Mouse (Mus musculus) embryonic facial prominence, embryonic 11.5 days (tissue): ENCODE measurements around the gene Aacs. TPM values are rescaled to one million over a fixed set of nuclear protein-coding genes. Genes with fewer than 3 reads are reported as not detected.

Experiments
- ATAC-seq: fragments of 200-750 bp; cut with Nextera tagmentation; replicated peaks from 2 replicates; pipeline ENCODE4 v1.8.0; 2017; ENCODE audit warnings: low read depth; ENCODE audit not compliant: insufficient number of reproducible peaks, low FRiP score, low TSS enrichment
- DNase-seq: peaks from one replicate; pipeline ENCODE4 v3.0.0-alpha.2; 2015; ENCODE audit warnings: low spot score
- H3K27ac ChIP-seq: fragments of 300-500 bp; sonication (generic); replicated peaks from 2 replicates; pipeline ENCODE4 v1.5.1; 2014; ENCODE audit warnings: mild to moderate bottlenecking, low read depth, low read length, control low read depth
- H3K27me3 ChIP-seq: fragments of 300-500 bp; sonication (generic); 2 replicates; pipeline ENCODE4 v1.6.1; 2014; ENCODE audit warnings: mild to moderate bottlenecking, low read length, moderate library complexity, mixed read lengths; ENCODE audit not compliant: control insufficient read depth, insufficient read depth
- H3K36me3 ChIP-seq: fragments of 300-500 bp; sonication (generic); replicated peaks from 2 replicates; pipeline ENCODE4 v1.6.1; 2014; ENCODE audit warnings: low read depth, mild to moderate bottlenecking, low read length, moderate library complexity, mixed read lengths; ENCODE audit not compliant: control insufficient read depth, insufficient read depth
- H3K4me1 ChIP-seq: fragments of 300-500 bp; sonication (generic); 2 replicates; pipeline ENCODE4 v1.6.1; 2014; ENCODE audit warnings: low read length, mixed read lengths; ENCODE audit not compliant: control insufficient read depth, insufficient read depth
- H3K4me2 ChIP-seq: fragments of 300-500 bp; sonication (generic); 2 replicates; pipeline ENCODE4 v1.6.1; 2014; ENCODE audit warnings: low read depth, mild to moderate bottlenecking, control low read depth, low read length, moderate library complexity
- H3K4me3 ChIP-seq: fragments of 300-500 bp; sonication (generic); 2 replicates; pipeline ENCODE4 v1.5.1; 2014; ENCODE audit warnings: low read depth, low read length, control low read depth
- H3K9ac ChIP-seq: fragments of 300-500 bp; sonication (generic); replicated peaks from 2 replicates; pipeline ENCODE4 v1.6.1; 2014; ENCODE audit warnings: mild to moderate bottlenecking, control low read depth, low read length
- H3K9me3 ChIP-seq: fragments of 300-500 bp; sonication (generic); replicated peaks from 2 replicates; pipeline ENCODE4 v1.6.1; 2016; ENCODE audit warnings: mild to moderate bottlenecking, low read length, inconsistent platforms, mixed read lengths; ENCODE audit not compliant: control insufficient read depth
- WGBS: fragments of 180-500 bp; shearing (Covaris S2); extraction: QIAGEN DNeasy Blood & Tissue Kit; methylation state at CpG from one replicate; pipeline ENCODE4 v1.1.7; 2014; 5-methylcytosine and 5-hydroxymethylcytosine counted together
- polyA plus RNA-seq: library from polyadenylated mRNA; unstranded; fragments of >200 nt; fragmentation: Nextera tagmentation; extraction: Ambion mirVana; gene quantifications from 2 replicates; pipeline ENCODE4 v1.2.1, GENCODE M21; 2014

Gene Aacs
- polyA plus RNA-seq, 1 experiment from 2014 or later = 28.4 TPM

DNA sequence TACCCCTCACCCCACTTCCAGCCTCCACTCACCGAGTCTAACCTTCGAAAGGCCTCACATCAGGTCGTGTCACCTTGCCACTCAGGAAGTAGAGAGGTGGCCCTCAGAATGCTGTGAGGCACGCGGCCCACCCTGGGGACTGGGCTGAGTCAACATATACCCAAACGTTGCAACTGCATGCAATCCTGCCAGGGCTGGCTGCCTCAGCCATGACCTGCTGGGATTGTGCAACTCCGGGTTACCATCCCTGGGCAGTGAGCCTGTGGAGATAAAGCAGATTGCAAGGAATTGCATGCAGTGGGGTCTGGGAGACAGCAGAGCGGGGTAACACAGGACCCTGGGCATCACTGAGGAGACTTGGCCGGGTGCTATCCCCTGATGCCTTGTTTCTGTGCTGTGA is 23.0 kb upstream of the Aacs start:
- ATAC-seq (no peak), DNase-seq (no peak)
- Histone ChIP-seq H3K9ac (no peak overlapping the region), H3K4me1 (no peaks in the 10 kb centered on the region), H3K4me3 (no peak overlapping the region), H3K27me3 (no peaks in the 10 kb centered on the region), H3K4me2 (no peak overlapping the region), H3K27ac (no peak overlapping the region), H3K9me3 (no peaks in the 10 kb centered on the region), H3K36me3 (0 out of 2 replicates have a peak, but pooled peaks cover 5% of the 10 kb centered on the region)
- 87% methylated on average over 9 of the region's 9 CpGs for WGBS

DNA sequence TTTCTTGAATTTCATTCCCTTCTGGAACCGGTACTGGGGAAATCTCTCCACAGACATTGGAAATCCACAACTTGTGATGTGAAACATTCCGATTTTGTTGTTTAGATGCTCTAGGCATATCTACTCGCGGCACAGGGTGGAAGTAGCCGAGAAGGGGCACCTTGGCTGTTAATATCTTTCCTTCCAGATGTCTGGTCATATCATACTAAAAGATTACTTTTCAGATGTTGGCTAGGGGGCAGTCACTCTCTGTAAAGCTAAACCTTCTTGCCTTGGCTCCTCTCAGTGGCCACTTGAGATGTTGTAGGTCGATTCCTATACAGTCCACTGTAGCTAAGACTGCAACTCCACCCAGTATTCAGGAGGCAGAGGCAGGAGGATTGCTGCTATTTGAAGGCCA is 19.5 kb upstream of the Aacs start:
- Histone ChIP-seq H3K9me3 (no peaks in the 10 kb centered on the region), H3K36me3 (0 out of 2 replicates have a peak, but pooled peaks cover 5% of the 10 kb centered on the region), H3K27ac (no peak overlapping the region), H3K27me3 (no peaks in the 10 kb centered on the region), H3K4me1 (no peaks in the 10 kb centered on the region), H3K4me3 (no peak overlapping the region), H3K4me2 (no peak overlapping the region), H3K9ac (no peak overlapping the region)
- WGBS = 89% methylated on average over 6 of the region's 6 CpGs
- ATAC-seq (no peak), DNase-seq (no peak)

DNA sequence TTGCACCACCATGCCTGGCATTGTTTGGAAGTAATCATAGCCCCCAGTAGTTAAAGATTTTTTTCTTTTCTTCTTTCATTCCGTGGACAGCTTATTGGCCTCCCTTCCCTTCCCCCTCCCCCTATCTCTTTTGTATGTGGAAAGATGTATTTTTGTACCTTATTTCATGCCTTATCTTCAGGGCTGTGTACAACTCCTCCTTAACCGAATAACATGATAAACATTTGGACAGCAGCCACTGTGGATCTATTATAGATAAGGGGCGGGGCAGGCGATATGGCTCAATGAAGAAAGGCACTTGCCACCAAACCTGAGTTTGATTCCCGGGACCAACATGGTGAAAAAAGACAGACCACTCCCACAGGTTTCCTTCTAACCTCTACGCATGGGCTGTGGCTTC is 18.1 kb upstream of the Aacs start:
- no peak for ATAC-seq
- H3K4me1 ChIP-seq = no peaks in the 10 kb centered on the region
- 89% methylated on average over 6 of the region's 6 CpGs for WGBS

DNA sequence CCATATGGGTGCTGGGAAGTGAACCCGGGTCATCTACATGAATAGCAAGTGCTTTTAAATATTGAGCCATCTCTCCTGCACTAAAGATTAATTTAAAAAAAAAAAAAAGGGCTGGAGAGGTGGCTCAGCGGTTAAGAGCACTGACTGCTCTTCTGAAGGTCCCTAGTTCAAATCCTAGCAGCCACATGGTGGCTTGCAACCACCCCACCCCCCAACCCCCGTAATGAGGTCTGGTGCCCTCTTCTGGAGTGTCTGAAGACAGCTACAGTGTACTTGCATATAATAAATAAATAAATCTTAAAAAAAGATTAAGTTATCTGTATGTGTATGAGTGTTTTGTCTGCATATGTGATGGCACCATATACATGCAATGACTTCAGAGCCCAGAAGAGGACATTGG is 15.0 kb upstream of the Aacs start:
- Histone ChIP-seq H3K4me1 (no peaks in the 10 kb centered on the region), H3K4me3 (no peak overlapping the region), H3K27me3 (no peaks in the 10 kb centered on the region), H3K27ac (no peak overlapping the region), H3K9me3 (no peaks in the 10 kb centered on the region), H3K36me3 (no peaks in the 10 kb centered on the region), H3K9ac (no peak overlapping the region), H3K4me2 (no peak overlapping the region)
- WGBS = 79% methylated on average over 3 of the region's 3 CpGs
- ATAC-seq = no peak
- no peak for DNase-seq

More for the DNA sequence above, 18.1 kb upstream of the Aacs start:
- H3K9me3 ChIP-seq = no peaks in the 10 kb centered on the region
- no peak overlapping the region for H3K9ac ChIP-seq
- H3K4me3 ChIP-seq = no peak overlapping the region
- no peaks in the 10 kb centered on the region for H3K27me3 ChIP-seq
- no peak overlapping the region for H3K27ac ChIP-seq
- H3K4me2 ChIP-seq = no peak overlapping the region
- no peak for DNase-seq
- 0 out of 2 replicates have a peak, but pooled peaks cover 5% of the 10 kb centered on the region for H3K36me3 ChIP-seq

DNA sequence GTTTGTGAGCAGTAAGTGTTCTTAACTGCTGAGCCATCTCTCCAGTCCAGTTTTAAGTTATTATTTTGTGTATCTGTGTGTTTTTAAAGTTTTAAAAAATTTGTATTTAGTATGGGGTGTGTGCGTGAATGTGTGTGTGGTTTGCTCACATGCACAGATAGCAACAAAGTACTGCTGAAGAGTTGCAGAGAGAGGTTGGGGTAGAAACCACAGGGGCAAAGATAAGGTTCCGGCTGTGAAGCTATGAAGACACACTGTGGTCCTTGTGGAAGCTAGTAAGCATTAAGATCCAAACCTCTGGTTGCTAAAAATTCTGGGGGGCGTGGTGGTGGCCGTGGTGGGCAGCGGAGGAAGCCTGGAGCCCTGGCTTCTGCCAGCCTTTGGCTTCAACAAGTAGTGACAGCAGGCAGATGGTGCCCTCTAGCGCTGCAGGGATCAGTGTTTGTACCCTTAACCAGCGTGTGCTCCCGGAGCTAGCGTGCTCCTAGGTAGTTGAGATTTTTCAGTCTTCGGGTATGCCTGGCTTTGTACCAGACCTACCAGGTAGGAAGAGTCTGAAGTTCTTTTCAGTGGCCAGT is 13.7 kb upstream of the Aacs start:
- WGBS = 62% methylated on average over 10 of the region's 10 CpGs
- no peak overlapping the region for H3K27ac ChIP-seq
- no peaks in the 10 kb centered on the region for H3K9me3 ChIP-seq
- H3K36me3 ChIP-seq = no peaks in the 10 kb centered on the region
- DNase-seq = peak; percentile 29
- H3K9ac ChIP-seq = no peak overlapping the region
- no peak overlapping the region for H3K4me2 ChIP-seq
- no peak for ATAC-seq
- H3K4me1 ChIP-seq = no peaks in the 10 kb centered on the region
- no peaks in the 10 kb centered on the region for H3K27me3 ChIP-seq
- no peak overlapping the region for H3K4me3 ChIP-seq

DNA sequence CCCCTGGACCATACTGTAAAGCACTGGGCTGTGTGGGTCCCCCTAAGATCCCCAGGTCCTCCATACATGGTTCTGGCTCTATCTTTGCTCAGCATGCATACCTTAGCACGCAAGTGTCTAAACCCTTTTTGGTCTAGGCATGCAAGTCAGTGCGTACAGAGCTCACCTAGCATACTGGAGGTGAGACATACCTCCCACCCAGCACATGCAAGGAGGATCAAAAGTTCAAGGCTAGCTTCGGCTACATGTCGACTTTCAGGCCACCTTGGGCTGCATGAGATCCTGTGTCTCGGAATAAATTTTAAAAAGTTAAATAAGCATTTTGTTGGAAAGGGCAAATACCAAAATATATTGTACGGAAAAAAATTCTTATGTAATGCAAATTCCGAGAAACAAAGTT is 10.4 kb upstream of the Aacs start:
- 41% methylated on average over 7 of the region's 7 CpGs for WGBS
- ATAC-seq (no peak), DNase-seq (no peak)
- Histone ChIP-seq H3K9me3 (no peaks in the 10 kb centered on the region), H3K27me3 (no peaks in the 10 kb centered on the region), H3K9ac (no peak overlapping the region), H3K4me1 (no peaks in the 10 kb centered on the region), H3K4me3 (no peak overlapping the region), H3K27ac (no peak overlapping the region), H3K4me2 (no peak overlapping the region), H3K36me3 (no peaks in the 10 kb centered on the region)

DNA sequence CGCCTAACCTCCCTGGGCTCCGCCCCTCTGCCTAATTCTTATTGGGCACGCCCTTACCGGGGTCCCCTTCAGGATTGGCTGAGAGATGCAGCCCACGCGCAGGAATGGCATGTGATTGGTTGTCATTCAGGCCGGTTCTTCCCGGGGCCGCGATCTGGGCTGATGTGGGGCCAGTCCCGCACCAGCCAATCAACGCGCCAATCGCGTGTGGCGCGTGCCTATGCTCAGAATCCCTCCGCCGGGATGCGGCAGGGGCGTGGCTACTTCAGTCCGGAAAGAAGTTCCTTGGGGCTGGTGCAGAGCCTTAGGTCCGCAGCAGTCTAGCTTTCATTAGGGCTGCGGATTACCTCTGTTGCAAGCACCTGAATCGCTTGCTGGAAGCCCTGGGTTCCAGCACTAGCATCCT is 9.9 kb upstream of the Aacs start:
- peak; percentile 99 for ATAC-seq
- Histone ChIP-seq H3K4me1 (no peaks in the 10 kb centered on the region), H3K4me3 (peak overlapping the region; percentile 29), H3K36me3 (no peaks in the 10 kb centered on the region), H3K27ac (no peak overlapping the region), H3K9ac (0 out of 2 replicates have a peak overlapping the region, but pooled peaks have one; percentile 9), H3K9me3 (no peaks in the 10 kb centered on the region), H3K4me2 (peak overlapping the region; percentile 34), H3K27me3 (no peaks in the 10 kb centered on the region)
- under 1% methylated on average over 25 of the region's 25 CpGs for WGBS
- DNase-seq = peak; percentile 99

DNA sequence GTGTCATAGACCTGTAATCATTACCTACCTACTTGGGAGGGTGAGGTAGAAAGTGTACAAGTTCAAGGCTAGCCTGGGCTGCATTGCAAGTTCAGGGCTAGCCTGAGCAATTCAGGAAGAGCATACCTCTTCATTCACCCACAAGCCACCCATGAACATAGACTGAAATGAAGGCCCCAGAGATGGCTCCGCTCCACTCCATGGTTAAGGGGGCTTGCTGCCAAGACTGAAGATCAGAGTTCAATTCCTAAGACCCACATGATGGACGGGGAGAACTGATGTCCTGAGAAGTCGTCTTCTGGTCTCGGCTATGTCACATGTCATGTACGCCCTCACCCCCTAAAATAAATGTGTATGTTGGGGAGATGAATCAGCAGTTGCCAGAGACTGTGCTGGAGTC is 9.1 kb upstream of the Aacs start:
- Histone ChIP-seq H3K4me2 (no peak overlapping the region), H3K27me3 (no peaks in the 10 kb centered on the region), H3K9me3 (no peaks in the 10 kb centered on the region), H3K9ac (no peak overlapping the region), H3K4me3 (no peak overlapping the region), H3K36me3 (no peaks in the 10 kb centered on the region), H3K27ac (no peak overlapping the region), H3K4me1 (no peaks in the 10 kb centered on the region)
- ATAC-seq = no peak
- 94% methylated on average over 5 of the region's 5 CpGs for WGBS
- DNase-seq = no peak
